Mouse (Mus musculus) erythroblast, embryonic 14.5 days (primary cell): ENCODE results near the gene Nav2. TPM values are rescaled to one million over a fixed set of nuclear protein-coding genes. Genes with fewer than 3 reads are reported as not detected.

Experiments used
- H3K27me3 ChIP-seq: 2 replicates; pipeline ENCODE4 v1.6.1; 2012; ENCODE audit warnings: inconsistent platforms; ENCODE audit not compliant: control insufficient read depth
- H3K36me3 ChIP-seq: 2 replicates; pipeline ENCODE4 v1.6.1; 2012; ENCODE audit warnings: mild to moderate bottlenecking, inconsistent platforms; ENCODE audit not compliant: control insufficient read depth
- H3K4me1 ChIP-seq: 2 replicates; pipeline ENCODE4 v1.6.1; 2012; ENCODE audit warnings: inconsistent platforms; ENCODE audit not compliant: control insufficient read depth
- H3K4me3 ChIP-seq: replicated peaks from 2 replicates; pipeline ENCODE3; 2012; ENCODE audit warnings: moderate library complexity, mild to moderate bottlenecking, inconsistent platforms
- H3K9me3 ChIP-seq: 2 replicates; pipeline ENCODE4 v1.6.1; 2012; ENCODE audit warnings: low read length, inconsistent platforms, mixed read lengths; ENCODE audit not compliant: control insufficient read depth
- GATA1 ChIP-seq: IDR thresholded peaks from 2 replicates; pipeline ENCODE4 v1.6.1; 2012; ENCODE audit warnings: low read length, inconsistent platforms, mixed read lengths
- TAL1 ChIP-seq: IDR thresholded peaks from 3 replicates; pipeline ENCODE4 v1.6.1; 2012; ENCODE audit warnings: low read length, inconsistent platforms, mixed read lengths
- polyA plus RNA-seq: library from polyadenylated mRNA; stranded (reverse); fragments of >175 nt; gene quantifications from 2 replicates; pipeline ENCODE4 v1.2.3, GENCODE M21; 2012

Gene Nav2
- polyA plus RNA-seq, 1 experiment: 0.11 TPM

DNA sequence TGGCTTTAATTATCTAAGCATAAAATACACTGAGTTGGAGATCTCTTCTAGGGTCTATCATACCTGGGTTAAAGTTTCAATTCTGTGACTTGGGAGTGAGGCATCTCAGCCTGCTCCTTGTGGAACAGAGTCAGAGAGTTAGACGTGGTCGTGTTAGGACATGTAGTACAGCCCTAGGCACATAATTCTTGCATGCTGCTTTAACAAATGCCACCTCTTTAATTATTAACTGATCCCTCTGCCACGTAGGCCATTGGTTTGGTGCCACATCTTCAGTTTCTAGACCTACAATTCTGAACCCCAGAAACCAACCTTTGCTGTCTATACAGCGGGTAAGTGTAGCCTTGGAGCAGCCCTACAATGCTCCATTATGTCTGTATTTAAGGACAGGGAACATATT is 381.8 kb downstream of the Nav2 start:
- Histone ChIP-seq H3K9me3 (peaks cover 4% of the 10 kb centered on the region), H3K36me3 (no peaks in the 10 kb centered on the region), H3K27me3 (peaks cover 2% of the 10 kb centered on the region; the same call in 1 of the 2 replicates), H3K4me3 (no peak overlapping the region), H3K4me1 (peaks cover 12% of the 10 kb centered on the region)
- TF ChIP-seq GATA1 (no peak), TAL1 (no peak)

- H3K4me1 ChIP-seq: peaks cover 9% of the 10 kb centered on the region
- TF ChIP-seq TAL1: no peak
- no peak for TF ChIP-seq GATA1
- no peak overlapping the region for H3K4me3 ChIP-seq
Measured at GRCm38 (mm10) chr7:49291208-49291892, 382.8 kb downstream of the Nav2 start.

GRCm38 (mm10) chr7:49297148-49297547 is 388.6 kb downstream of the Nav2 start:
- Histone ChIP-seq H3K27me3 (no peaks in the 10 kb centered on the region), H3K4me1 (peaks cover 14% of the 10 kb centered on the region), H3K4me3 (no peak overlapping the region), H3K36me3 (no peaks in the 10 kb centered on the region), H3K9me3 (no peaks in the 10 kb centered on the region)
- TF ChIP-seq GATA1 (no peak), TAL1 (no peak)

More at GRCm38 (mm10) chr7:49291208-49291892, 382.8 kb downstream of the Nav2 start:
- Histone ChIP-seq H3K9me3 (peaks cover 4% of the 10 kb centered on the region), H3K36me3 (no peaks in the 10 kb centered on the region), H3K27me3 (peaks cover 2% of the 10 kb centered on the region; the same call in 1 of the 2 replicates)

DNA sequence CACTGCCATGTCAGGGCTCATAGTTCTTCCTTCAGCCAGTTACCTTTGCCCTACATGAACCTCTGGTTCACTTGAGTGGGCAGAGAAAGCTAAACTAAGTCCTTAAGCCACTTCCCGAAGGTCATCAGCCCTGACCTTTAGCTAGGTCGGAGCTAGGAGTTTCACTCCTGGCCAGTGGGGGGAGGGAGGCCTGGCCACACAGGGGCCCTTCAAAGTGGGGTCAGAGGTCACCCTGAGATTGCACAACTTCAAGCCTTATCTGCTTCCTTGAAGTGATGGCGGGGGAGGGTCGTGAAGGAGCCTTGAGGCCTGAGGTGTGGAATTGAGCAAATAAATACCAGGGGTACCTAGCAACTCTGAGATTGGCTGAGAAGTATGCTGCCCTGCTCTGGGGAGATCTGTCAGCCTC is 389.9 kb downstream of the Nav2 start:
- Histone ChIP-seq H3K27me3 (peaks cover 3% of the 10 kb centered on the region; the same call in 1 of the 2 replicates), H3K36me3 (no peaks in the 10 kb centered on the region), H3K4me3 (no peak overlapping the region), H3K4me1 (peaks cover 14% of the 10 kb centered on the region), H3K9me3 (no peaks in the 10 kb centered on the region)
- no peak for TF ChIP-seq GATA1
- no peak for TF ChIP-seq TAL1

GRCm38 (mm10) chr7:49301487-49301886 is 393.0 kb downstream of the Nav2 start:
- Histone ChIP-seq H3K9me3 (no peaks in the 10 kb centered on the region), H3K36me3 (no peaks in the 10 kb centered on the region), H3K4me3 (no peak overlapping the region), H3K27me3 (peaks cover 24% of the 10 kb centered on the region), H3K4me1 (peaks cover 18% of the 10 kb centered on the region)
- TF ChIP-seq GATA1 (no peak), TAL1 (no peak; the same call in 2 of the 3 replicates)

DNA sequence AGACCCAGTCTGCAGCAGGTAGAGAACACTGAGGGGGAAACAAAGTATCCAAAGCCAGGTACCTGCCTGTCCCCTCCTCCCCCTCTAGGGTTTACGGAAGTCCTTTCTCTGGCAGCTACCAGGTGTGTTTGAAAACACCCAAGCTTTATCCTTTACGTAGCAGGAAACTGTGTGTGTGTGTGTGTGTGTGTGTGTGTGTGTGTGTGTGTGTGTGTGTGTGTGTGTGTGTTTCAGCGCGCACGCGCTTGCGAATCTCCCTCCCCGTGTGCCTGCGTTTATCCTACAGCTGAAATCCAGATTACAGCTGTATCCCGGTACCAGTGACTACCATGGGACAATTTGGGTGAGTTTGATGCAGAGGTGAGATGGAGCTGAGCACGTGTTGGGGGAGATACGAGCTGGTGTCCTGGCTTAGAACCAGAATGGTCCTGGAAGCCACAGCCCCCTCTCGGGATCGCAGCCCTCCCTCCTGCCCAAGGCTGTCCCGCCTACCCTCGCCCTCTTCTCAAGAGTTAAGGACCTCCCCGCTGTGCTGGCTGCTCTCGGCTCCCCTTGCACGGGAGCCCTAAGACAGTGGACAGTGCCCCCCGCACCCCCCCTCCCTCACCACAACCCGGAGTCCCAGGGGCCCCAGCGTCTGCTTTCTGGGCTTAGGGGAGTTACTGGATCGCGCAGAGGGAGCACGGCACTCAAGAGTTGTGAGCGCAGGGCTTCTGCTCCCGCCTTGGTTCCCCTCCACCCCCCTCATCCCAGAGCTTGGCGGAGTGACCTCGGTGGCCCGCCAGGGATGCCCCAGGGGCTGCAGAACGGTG is 395.3 kb downstream of the Nav2 start:
- H3K9me3 ChIP-seq: no peaks in the 10 kb centered on the region
- no peaks in the 10 kb centered on the region for H3K36me3 ChIP-seq
- TF ChIP-seq GATA1: no peak
- H3K4me3 ChIP-seq: peak overlapping the region; percentile 27
- H3K27me3 ChIP-seq: peaks cover 24% of the 10 kb centered on the region
- H3K4me1 ChIP-seq: peaks cover 28% of the 10 kb centered on the region

GRCm38 (mm10) chr7:49307717-49308116 is 399.2 kb downstream of the Nav2 start:
- no peak overlapping the region for H3K4me3 ChIP-seq
- peaks cover 24% of the 10 kb centered on the region for H3K27me3 ChIP-seq
- H3K36me3 ChIP-seq: no peaks in the 10 kb centered on the region
- peaks cover 33% of the 10 kb centered on the region for H3K4me1 ChIP-seq
- TF ChIP-seq GATA1: no peak
- TF ChIP-seq TAL1: no peak
- peaks cover 12% of the 10 kb centered on the region for H3K9me3 ChIP-seq

DNA sequence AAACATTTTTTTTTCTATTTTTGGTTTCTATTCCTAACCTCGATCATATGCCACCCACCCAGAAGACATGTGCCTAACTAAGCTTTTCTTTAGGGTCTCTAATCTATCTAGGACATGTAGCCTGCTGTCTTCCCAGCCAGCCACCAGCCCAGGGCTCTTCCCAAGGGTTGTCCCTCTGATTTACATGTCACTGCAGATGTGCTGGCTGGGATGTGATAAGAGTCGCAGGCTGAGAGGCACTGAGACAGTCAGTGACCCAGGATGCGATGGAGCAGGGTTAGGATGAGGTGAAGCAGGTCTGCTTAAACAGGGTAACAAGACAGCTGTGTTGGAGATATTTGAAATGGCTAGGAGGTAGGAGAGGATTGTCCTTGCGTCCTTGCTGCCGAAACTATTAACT is 401.2 kb downstream of the Nav2 start:
- Histone ChIP-seq H3K9me3 (peaks cover 12% of the 10 kb centered on the region), H3K4me3 (no peak overlapping the region), H3K4me1 (peaks cover 30% of the 10 kb centered on the region)

DNA sequence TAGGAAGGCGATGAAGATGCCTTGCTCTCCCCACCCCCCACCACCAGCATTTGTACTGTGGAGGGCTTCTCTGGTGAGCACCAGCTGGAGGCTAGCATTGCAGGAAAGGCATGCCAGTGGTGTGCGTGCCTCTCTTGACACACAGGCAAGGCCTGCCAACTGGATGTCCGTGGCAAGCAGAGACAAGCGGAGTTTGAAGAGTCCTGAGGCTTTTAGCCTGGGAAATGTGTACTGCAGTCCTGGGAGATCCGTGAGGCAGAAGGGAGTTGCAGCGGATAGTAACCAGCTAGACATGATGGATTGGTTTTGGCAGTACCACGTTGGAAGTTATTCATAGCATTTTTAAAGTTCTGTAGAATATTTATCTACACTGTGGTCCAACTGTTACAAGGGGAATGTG is 405.4 kb downstream of the Nav2 start:
- H3K4me1 ChIP-seq: peaks cover 32% of the 10 kb centered on the region
- no peaks in the 10 kb centered on the region for H3K36me3 ChIP-seq
- no peak for TF ChIP-seq TAL1
- TF ChIP-seq GATA1: no peak

More for the DNA sequence above, 401.2 kb downstream of the Nav2 start:
- no peak for TF ChIP-seq GATA1
- no peak for TF ChIP-seq TAL1
- Histone ChIP-seq H3K27me3 (peaks cover 9% of the 10 kb centered on the region), H3K36me3 (no peaks in the 10 kb centered on the region)

More for the DNA sequence above, 405.4 kb downstream of the Nav2 start:
- H3K4me3 ChIP-seq: no peak overlapping the region
- no peaks in the 10 kb centered on the region for H3K27me3 ChIP-seq
- peaks cover 12% of the 10 kb centered on the region for H3K9me3 ChIP-seq
